Mouse (Mus musculus): ENCODE measurements around the gene Cdkn1c.

The Cdkn1c gene

DNA sequence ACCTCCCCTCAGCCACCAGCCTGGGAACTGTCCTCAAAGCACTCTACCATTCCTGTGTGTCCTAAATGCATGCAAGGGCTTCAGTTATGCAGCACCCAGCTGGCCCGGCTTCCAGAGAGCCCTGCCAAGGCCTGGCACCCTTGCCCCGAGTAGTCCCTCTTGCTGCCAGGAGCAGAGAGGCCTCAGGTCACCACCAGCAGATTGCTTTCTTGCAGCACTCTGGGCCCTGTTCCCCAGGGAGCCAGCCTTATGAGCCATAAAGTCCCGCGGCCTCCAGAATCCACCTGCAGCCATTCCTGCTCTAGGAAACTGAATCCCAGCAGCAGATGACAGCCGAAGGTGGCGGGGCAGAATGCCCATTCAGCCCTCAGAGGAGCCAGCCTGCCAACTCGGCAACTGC, 27.5 kb downstream of the Cdkn1c start:
- DNase-seq = no peak

DNA sequence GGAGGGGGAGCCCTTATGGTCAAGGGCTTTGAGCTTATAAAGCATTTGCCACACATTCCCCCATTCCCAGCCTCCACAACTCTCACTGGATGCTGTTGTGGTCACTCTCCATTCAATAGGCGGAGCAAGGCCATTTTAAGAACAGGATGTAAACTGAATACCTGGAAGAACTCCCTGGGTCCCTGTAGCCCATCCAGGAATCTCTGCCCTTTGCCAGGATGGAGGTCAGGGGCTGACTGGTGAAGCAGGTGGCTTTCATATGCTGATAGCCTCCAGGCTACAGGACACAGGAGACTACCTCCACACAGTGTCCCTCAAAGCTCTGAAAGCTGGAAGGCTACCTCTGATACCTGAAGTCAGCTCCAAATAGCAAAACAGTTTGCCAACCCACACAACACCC, 28.2 kb downstream of the Cdkn1c start:
- no peak for DNase-seq

DNA sequence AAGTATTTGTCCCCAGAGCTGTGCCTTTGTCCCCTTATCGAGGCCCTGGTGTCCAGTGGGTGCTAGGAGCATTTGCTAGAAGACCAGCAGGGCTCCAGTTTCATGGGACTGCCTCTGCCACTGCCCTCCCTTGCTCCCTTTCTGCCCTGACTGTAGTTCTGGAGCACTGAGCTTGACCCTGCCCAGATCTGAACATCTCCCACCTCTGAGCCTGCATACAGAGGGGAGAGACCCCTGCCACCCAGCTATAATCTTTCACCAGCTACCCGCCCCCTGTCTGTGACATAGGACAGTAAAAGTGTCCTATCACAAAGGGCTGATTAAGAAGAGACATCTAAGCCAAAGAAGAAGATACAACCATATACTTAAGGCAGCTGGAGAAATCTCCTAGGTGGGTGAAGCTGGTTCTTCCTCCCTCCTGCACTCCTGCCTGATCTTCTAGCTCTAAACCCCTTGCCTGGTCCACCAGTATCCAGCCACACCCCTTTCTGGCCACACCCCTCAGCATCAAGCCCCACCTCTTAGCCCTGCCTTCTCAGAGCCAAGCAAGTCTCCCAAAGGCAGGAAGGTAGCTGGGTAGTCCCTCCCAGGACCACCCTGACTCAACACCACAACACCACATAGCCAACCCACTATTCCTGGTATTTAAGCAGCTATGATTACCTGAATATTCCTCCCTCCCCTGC, 31.9 kb downstream of the Cdkn1c start:
- no peak for DNase-seq

DNA sequence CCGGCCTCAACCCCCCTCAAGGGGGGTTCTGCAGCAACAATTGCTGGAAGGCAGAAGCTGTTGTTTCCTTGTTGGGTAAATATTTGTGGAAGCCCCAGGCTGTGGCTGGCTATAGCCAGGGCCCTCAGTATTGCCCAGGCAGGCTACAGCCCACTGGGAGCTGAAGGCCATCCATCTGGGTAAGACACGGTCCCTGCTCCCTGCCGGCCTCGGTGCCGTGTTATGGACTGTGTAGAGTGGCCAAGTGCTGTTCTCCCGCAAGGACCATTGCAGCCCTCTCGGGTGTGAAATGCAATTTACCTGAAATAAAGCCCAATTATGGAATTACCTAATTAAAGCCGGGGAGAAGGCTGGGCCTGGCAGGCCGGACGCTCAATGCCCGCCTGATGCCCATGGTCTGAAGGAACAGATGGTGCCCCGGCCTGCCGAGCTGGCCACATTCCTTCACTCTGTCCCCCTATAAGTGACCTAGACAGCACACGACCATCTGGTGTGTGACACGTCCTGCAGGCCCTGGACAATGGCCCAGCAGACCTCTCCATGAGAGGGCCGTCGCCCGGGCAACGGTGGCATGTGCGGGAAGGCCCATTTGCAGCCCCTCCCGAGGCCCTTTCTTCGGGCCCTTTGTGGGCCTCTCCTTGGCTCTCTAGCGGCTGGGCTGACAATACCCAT, 32.6 kb downstream of the Cdkn1c start:
- DNase-seq = no peak

DNA sequence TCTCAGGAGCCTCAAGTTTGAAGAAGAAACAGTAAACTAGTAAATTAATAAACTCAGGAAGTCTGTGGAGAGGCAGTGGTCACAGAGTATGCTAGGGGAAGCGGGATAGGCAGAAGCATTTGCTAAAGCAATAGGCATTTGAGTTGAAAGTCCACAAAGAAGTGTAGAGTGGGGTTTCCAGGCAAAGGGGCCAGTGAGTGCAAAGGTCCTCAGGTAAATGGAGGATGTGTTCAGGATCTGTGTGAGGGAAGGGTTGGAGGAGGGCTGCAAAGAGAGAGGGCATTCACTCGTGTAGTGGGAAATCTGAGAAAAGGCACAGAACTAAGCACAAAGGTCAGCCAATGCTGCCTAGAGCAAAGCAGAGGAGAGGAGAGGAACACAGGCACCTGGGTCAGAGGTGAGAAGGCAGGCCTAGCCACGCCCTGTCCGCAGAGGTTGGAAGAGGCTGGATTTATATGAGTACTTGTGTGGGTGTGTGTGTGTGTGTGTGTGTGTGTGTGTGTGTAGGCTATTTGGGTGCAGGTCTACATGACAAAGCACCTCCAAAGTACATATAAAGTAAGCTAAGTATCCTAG, 41.2 kb downstream of the Cdkn1c start:
- DNase-seq = no peak

DNA sequence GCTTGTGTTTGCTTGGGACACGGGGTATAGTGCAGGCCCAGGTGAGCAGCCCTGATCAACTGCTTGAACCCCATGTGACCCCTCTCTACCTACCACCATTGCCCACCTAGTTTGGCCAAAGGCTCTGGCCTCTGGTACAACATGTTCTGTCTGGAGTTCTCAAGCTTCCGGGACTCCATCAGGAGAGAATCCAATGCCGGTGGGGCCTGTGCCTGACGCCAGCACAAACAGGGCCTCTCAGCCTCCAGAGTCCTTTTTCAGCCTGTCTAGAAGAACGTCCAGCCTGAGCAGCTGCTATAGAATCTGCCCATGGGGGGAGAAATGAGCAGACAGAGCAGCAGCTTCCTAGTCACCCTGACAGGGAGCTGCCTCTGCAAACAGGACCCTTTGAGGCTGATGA, 43.0 kb downstream of the Cdkn1c start:
- DNase-seq = no peak

DNA sequence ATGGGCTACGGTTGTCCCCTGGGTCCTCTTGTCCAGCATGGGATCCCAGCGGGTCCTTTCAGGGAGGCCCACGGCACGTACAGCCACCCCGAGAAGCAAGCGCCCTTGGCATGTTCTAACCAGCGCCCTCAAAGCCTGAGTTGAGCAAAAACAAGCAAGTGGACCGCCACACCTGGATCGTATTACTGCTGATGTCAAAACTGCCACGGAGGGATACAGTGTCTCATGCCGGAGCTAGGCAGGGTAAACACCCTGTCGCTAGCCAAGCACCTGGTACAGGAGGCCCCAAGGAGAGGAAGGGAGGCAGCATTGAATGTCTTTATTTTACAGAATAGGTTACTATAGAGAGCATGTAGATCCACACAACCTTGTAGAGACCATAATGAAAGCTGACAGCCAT, 44.4 kb downstream of the Cdkn1c start:
- DNase-seq = peak; percentile 19 to 50

DNA sequence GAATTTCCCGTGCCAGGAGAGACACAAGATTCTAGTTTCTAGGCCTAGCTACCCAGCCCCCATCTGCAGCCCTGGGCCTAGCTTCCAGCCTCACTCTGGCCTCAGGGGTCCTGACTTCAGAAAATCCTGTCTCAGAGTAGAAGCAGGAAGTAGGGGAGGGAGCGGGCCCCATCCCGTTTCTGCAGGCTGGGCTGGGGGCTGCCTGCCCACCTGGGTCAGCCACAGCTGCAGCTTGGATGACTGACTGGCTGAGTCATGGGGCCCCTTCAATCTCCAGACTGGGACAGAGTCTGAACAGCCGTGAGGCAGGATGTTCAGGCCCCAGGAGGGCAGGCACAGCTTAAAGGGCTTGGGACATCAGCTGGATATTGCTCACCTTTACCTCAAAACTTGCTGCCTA, 45.8 kb downstream of the Cdkn1c start:
- no peak for DNase-seq

DNA sequence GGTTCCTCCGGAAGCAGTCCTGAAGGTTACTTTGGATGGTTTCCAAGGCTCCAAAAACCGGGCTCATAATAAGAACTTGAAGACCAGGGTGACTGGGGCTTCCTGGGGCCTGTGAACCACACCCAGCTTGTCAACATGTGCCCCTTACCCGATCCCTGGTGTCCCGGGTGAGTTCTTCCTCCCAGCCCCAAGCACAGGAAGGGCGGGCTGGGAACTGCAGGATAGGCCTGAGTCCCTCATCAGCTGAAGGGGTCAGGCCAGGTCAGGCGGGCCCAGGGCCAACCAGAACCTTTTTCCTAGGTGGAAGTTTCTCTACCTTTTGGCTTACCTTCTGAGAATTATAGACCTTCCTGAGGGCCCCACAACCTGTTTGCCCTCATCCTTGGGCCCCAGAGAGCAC, 48.2 kb downstream of the Cdkn1c start:
- DNase-seq = peak in 1 of 2 experiments; percentile 21

DNA sequence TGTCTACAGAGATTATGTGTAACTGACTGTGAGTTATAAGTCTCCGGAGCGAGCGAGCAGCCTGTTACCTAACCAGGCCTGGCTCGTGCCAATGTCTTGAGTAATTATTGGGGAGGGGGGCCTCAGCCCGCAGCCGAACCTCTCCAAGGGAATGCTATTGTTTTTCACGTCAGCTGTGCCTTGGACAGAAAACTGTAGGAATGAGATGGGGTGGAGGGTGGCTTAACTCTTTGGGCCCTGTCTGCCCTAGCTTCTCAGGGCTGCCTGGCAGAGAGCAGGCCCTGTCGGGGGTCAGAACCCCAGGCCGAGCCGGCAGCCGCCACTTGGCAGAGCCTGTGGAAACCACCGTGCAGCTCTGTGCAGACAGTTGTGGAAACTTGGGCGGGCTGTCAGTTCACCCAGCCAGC, 52.2 kb downstream of the Cdkn1c start:
- peak; percentile 52 to 65 for DNase-seq
